Mouse (Mus musculus): ENCODE data around the gene Fto. TPM values are rescaled to one million over a fixed set of nuclear protein-coding genes. Genes with fewer than 3 reads are reported as not detected.
A peak's percentile ranks its signal among the peaks of the same experiment; 100 is the strongest.

The Fto gene
- total RNA-seq, 1 experiment from 2014 or later, result 62.9 TPM

DNA sequence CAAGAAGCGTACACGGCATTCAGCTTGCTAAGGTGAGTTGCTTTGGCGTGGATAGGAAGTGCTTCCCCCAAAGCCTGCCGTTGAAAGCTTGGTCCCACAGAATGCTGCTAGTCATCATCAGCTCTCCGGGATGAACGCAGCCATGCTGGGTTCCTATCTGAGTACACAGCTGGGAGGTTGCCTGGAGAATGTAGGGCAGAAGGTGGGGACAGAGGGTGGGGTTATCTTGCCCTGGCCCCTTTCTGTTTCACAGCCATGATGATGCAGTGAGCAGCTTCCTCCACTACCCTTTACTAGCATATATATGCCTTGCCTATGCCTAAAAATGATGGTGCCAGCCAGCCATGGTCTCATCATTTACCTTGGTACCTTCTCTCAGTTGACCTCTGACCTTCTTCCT, 147.6 kb downstream of the Fto start:
- no peak for ATAC-seq (replicated peaks in 1 of 2; ENCODE audit: insufficient read depth in 1 of 2, low FRiP score in 2 of 2, low TSS enrichment in 1 of 2, low read depth in 1 of 2, poor library complexity in 2 of 2, severe bottlenecking in 2 of 2)

DNA sequence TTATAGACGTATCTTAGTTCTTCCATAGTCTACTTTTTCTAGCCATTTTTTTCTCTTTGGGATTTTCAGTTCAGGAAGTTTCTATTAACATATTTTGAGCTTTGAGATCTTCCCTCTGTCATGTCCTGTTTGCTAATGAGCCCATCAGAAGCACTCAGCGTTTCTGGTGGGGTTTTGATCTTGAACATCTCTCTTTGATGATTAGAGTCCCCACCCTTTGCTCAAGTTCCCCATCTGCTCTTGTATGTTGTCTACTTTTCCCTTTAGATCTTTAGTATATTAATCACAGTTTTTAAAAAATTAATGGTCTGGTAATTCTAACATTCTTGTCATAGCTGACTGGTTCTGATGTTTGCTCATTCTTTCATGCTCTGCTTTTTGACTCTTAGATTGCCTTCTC, 150.4 kb downstream of the Fto start:
- ATAC-seq (replicated peaks in 1 of 2; ENCODE audit: insufficient read depth in 1 of 2, low FRiP score in 2 of 2, low TSS enrichment in 1 of 2, low read depth in 1 of 2, poor library complexity in 2 of 2, severe bottlenecking in 2 of 2), result no peak

DNA sequence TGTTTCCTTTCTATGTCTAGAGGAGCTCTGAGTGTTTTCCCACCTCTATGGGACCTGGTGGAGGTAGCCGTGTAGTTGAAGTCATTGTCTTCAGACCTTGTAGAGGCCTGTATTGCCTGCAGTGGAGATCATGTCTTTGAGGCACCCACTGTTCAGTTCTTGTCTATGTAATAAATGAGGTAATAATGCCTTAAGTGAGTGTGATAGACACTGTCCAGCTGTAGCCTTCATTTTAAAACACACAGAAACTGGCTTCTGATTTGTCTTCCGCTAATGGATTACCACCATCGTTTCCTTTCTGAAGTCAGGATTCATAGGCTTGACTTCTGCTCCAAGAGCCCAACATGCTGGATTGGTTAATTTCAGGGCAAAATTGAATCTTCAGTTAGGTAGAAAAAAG, 154.1 kb downstream of the Fto start:
- ATAC-seq (replicated peaks in 1 of 2; ENCODE audit: insufficient read depth in 1 of 2, low FRiP score in 2 of 2, low TSS enrichment in 1 of 2, low read depth in 1 of 2, poor library complexity in 2 of 2, severe bottlenecking in 2 of 2), result no peak

DNA sequence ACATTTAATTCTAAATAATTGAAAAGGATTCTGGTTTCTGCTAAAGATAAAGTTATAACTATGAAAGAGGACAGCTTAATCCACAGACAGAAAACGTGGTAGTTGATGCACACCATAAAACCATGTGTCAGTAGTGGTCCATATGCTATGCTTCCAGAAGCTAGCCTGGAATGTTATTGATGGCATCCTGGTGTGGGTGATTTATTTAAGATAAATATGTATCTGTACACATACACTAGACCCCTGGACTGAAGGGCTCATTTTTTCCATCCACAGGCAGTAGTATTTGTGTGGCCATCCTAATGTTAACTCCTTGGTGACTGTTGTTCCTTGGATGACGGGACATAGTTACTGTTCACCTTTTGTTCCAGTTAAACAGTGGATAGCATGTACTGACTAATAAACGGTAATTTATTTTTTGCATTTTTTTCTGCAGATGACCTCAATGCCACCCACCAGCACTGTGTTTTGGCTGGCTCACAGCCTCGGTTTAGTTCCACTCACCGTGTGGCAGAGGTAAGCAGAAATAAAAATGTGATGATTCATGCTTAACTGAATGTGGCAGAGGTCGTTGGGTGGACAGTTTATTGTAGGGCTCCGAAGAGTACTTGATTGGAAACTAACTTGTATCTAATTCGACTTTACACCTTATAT, 154.7 kb downstream of the Fto start:
- ATAC-seq (replicated peaks in 1 of 2; ENCODE audit: insufficient read depth in 1 of 2, low FRiP score in 2 of 2, low TSS enrichment in 1 of 2, low read depth in 1 of 2, poor library complexity in 2 of 2, severe bottlenecking in 2 of 2), result no peak

DNA sequence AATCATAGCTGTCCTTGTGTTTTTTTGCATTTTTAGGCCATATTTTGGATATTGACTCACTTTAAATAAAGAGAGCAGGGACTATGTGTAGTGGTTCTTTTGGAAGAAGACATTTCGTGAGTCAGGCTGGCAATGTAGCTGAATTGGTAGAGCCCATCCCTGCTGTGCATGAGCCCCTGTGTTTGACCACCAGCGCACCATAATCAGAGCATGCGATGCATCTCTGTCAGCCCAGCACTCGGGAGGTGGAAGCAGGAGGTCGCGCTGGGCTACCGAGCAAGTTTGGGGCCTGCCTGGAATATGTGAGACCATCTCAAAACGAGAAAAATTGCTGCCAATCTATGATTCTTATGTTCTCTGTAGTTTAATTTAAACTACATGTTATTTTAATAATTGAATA, 156.1 kb downstream of the Fto start:
- ATAC-seq (replicated peaks in 1 of 2; ENCODE audit: insufficient read depth in 1 of 2, low FRiP score in 2 of 2, low TSS enrichment in 1 of 2, low read depth in 1 of 2, poor library complexity in 2 of 2, severe bottlenecking in 2 of 2), result no peak

DNA sequence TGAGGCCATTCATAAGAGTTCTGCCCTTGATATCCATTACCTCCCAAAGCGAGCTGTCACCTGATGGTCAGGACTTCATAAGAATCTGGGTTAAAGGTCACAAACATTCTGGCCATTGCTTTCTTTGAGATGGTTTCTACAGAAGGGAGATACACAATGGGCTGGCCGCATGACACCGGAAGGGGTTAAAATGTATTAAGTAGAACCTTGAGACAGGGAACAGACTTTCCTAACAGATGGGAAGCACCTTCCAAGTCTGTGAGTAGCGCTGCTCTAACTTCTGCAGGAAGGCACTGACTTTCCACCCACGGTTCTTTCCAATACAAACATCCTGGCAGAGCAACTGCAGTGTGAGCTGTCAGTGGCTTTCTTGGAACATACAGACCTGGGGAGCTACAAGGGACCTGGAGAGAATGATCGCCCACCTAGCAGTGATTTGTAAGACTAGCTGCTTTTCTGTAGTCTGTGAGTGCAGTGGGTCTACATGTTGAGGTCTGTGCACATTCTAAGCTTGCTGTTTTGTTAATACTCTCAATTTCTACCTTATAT, 161.5 kb downstream of the Fto start:
- ATAC-seq (replicated peaks in 1 of 2; ENCODE audit: insufficient read depth in 1 of 2, low FRiP score in 2 of 2, low TSS enrichment in 1 of 2, low read depth in 1 of 2, poor library complexity in 2 of 2, severe bottlenecking in 2 of 2), result no peak

DNA sequence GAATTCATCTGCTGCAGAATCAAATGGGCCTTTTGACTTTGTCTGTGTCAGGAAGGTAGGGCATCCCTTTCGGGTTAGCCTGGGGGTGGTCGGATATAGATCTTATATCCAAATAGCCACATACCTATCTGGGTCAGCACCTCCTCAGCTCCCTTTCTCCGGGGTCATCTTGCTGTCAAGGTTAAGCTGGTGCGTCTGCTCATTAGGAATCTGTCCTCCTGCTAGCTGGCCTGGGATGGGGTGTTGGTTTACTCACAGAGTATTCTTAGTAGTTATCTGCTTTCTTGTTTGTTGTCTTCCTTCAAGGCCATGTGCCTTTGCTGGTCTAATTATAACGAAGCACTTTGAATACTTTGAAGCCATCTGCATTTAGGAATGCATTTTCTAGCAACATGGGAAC, 163.7 kb downstream of the Fto start:
- no peak for ATAC-seq (replicated peaks in 1 of 2; ENCODE audit: insufficient read depth in 1 of 2, low FRiP score in 2 of 2, low TSS enrichment in 1 of 2, low read depth in 1 of 2, poor library complexity in 2 of 2, severe bottlenecking in 2 of 2)

DNA sequence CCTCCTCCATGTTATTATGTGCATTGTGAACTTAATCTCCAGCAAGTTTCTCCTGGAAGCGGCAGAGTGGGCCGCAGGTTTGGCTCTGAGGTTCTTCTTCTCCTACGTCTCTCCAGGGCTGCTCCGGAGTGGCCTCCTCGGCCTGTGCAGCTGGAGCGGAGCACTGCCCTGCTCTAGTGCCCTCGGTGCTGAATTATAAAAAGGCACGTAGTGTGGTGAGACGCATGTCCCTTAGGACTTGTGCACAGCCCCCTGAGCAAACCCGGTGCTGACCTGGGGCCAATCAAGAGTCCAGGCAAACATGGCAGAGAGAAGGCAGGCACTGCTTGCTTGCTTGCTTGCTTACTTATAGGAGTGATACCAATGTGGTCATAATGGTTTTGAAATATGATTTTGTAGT, 164.1 kb downstream of the Fto start:
- no peak for ATAC-seq (replicated peaks in 1 of 2; ENCODE audit: insufficient read depth in 1 of 2, low FRiP score in 2 of 2, low TSS enrichment in 1 of 2, low read depth in 1 of 2, poor library complexity in 2 of 2, severe bottlenecking in 2 of 2)

DNA sequence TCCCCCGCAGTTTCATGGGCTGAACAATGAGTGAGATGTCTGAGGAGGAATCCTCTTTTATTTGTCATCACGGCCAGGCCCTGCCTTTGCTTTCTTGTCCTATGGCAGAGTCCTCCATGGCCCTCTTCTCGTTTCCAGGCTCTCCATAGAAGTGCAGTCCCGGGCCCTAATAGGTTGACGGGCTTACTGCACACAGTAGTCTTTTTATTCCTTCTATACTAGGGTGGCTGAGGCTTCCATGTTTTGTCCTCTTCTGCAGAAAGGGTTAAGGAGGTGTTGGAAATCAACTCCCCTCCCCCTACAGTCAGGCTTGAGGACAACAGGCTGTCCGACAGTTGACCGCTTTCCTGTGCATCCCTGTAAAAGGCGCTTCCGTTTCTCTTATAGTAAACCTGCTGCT, 169.2 kb downstream of the Fto start:
- no peak for ATAC-seq (replicated peaks in 1 of 2; ENCODE audit: insufficient read depth in 1 of 2, low FRiP score in 2 of 2, low TSS enrichment in 1 of 2, low read depth in 1 of 2, poor library complexity in 2 of 2, severe bottlenecking in 2 of 2)

DNA sequence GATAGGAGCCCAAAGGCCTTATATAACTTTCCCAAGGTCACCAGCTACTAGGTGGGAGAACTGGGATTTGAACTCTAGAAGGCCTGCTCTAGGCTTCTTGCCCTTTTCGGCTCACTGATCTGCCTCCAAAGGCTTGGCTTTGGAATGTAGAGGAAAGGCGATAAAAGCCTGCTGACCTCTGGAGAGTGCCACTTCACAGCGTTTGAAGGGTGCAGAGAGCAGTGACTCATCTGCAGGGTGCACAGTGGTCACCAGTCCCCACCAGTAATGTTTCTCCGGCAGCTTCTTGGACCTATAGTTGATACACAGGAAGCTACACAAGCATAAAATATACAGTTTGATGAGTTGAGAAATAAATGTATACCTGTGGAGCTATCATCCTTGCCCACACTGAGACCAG, 173.1 kb downstream of the Fto start:
- no peak for ATAC-seq (replicated peaks in 1 of 2; ENCODE audit: insufficient read depth in 1 of 2, low FRiP score in 2 of 2, low TSS enrichment in 1 of 2, low read depth in 1 of 2, poor library complexity in 2 of 2, severe bottlenecking in 2 of 2)

DNA sequence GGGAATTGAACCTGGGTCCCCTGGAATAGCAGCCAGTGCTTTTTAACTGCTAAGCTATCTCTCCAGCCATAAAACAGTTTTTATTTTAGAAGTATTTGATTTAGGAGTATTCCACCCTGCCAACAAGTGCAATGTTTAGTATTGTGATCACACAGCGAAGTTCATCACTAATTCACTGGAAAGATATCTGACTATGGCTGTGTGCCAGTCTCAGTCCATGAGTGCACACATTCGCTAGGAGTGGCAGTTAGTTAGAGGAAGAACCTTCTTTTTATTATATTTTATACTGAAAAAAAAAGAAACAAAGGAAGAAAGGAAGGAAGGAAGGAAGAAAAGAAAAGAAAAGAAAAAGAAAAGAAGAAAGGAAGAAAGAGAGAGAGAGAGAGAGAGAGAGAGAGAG, 174.1 kb downstream of the Fto start:
- ATAC-seq (replicated peaks in 1 of 2; ENCODE audit: insufficient read depth in 1 of 2, low FRiP score in 2 of 2, low TSS enrichment in 1 of 2, low read depth in 1 of 2, poor library complexity in 2 of 2, severe bottlenecking in 2 of 2), result no peak

DNA sequence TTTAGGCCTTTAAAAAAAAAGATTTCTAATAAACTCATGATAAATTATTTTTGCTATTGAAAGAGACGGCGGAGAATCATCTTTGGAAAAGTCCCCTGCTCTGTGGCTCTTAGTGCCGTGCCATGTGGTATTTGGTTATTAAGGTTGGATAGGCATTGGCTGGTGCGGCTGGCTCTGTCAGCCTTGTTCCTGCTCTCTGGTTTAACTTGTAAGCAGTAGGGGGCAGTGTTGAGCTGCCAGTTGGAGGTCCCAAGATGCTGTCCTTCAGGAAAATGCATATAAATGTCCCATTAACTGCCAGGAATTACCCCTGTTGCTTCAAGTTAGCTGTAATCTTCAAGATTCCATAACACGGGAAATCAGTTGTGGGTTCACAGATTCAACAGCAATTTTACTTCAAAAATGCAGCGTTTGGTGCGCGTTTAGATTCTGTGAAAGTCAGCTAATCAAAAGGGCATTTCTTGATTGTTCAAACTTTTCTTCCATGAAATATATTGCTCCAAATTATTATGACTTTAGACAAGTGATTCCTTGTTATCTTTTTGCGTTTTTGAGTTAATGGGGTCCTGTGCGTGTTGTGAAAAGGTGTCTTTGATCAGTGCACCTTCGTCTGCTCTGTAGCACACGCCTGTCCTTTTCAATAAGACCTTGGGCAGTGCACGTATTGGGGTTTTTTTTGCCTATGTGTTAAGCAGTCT, 174.9 kb downstream of the Fto start:
- peak; percentile 37 to 51; a peak in 2 of 4 replicates for ATAC-seq (replicated peaks in 1 of 2; ENCODE audit: insufficient read depth in 1 of 2, low FRiP score in 2 of 2, low TSS enrichment in 1 of 2, low read depth in 1 of 2, poor library complexity in 2 of 2, severe bottlenecking in 2 of 2)

DNA sequence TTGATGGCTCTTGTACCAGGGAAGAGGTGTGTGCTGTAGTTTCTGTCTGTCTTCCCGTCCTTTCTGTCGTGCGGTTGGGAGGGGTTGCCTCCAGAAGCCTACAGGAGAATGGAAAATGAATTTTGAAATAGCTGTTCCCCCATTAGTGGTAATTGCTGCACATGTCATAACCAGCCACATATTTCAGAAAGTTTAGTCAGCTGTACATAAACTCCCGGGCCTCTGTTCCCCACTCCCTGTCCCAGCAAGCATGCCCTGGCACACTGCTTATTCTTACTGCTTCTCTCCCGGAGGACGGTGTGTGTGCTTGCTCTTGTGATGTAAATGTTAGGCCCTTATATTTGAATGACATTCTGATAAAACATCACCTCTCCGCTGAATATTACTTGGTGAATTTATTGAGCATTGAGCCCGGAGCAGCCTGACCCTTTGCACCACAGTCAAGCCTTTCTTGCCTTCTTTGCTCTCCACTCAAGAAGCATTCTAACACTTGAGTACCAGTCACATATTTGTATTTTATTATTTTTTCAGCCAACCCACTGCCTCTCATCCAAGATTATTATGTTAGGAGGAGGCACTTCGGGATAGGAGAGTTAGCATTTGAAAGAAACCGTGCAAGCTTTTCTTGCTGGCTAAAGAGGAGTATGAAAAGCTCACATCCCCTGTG, 175.6 kb downstream of the Fto start:
- no peak for ATAC-seq (replicated peaks in 1 of 2; ENCODE audit: insufficient read depth in 1 of 2, low FRiP score in 2 of 2, low TSS enrichment in 1 of 2, low read depth in 1 of 2, poor library complexity in 2 of 2, severe bottlenecking in 2 of 2)

DNA sequence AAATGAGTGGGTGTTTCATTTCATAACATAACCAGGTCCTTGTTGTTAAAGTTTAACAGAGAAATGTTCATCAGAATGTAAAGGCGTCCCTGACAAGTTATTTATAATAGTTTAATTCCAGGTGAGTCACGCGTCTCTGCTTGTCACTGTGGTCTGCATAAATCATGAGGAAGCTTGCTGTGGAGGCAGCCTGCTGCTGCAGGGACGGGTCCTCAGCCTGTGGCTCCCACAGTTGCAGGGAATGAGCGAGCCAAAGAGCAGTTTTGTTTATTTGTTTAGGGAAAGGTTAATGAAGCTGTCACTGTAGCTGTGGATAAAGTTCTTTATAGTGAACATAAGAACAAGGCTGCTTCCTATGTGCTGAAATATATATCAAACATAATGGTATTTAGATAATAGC, 176.7 kb downstream of the Fto start:
- no peak for ATAC-seq (replicated peaks in 1 of 2; ENCODE audit: insufficient read depth in 1 of 2, low FRiP score in 2 of 2, low TSS enrichment in 1 of 2, low read depth in 1 of 2, poor library complexity in 2 of 2, severe bottlenecking in 2 of 2)

DNA sequence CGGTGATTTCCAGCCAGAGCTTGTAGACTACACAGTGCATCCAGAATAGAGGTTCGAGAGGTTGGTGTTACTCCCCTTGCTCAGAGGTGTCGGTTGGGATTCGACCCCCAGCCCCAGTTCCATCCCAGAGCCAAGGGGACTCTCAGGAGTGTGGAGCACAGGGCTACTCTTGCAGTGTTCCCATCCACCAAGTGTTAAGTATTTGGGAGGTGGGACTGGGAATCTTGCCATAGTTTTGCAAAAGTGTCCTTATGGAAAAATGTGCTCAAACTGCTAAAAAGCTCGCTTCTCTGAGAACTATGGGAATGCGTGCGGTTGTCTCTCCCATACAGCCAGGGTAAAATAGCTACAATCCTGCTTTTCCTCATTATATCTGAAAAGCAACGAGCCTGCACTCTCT, 180.0 kb downstream of the Fto start:
- no peak for ATAC-seq (replicated peaks in 1 of 2; ENCODE audit: insufficient read depth in 1 of 2, low FRiP score in 2 of 2, low TSS enrichment in 1 of 2, low read depth in 1 of 2, poor library complexity in 2 of 2, severe bottlenecking in 2 of 2)

DNA sequence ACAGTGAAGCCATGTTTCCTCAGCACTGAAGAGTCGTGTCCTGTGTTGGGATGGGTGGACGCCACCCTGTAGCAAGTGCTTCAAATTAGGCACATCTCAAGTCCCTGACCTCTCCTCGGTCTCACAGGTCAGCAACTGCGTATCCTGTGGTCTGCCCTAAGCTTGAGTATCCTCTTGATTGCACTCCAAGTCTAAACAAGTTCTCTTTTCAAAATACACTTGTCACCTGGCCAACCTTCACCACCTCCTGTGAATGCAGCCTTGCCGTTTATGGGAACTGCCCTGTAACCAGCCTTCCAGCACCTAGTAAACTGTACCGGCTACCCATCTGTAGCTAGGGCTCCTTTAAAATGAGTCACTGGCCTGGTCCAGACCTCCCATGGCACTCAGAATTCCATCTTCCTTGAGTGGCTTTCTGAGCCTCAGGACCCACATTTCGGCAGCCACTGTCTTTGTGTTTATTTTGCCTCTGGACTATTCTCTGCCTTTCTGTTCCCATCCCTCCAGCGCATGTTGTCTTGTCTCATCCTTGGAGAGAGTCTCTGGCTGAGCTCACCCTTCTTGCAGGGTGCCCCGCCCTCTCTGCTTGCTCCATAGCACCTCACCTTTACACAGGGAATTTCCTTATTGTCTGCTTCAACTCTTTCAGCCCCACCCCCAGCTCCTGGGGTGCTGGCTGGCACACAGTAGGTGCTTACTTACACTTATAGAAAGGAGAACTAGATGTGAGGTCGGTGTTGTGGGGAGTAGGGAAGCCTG, 181.4 kb downstream of the Fto start:
- ATAC-seq (replicated peaks in 1 of 2; ENCODE audit: insufficient read depth in 1 of 2, low FRiP score in 2 of 2, low TSS enrichment in 1 of 2, low read depth in 1 of 2, poor library complexity in 2 of 2, severe bottlenecking in 2 of 2), result no peak

DNA sequence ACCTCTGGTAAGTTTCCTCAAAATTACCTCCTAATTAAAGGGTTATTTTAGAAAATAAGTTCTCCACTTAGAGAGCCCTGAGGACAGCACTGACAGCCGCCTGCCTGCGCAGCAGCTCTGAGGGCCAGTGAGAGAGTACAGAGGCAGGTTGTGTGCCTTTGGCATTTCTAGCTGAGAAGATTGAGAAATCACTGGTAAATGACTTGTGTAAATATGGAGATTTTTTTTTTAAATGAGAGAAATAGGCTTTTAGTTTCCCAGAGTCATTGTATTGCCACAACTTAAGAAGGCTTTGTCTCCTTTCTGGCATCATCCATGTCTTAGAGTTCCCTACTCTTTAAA, 181.9 kb downstream of the Fto start:
- no peak for ATAC-seq (replicated peaks in 1 of 2; ENCODE audit: insufficient read depth in 1 of 2, low FRiP score in 2 of 2, low TSS enrichment in 1 of 2, low read depth in 1 of 2, poor library complexity in 2 of 2, severe bottlenecking in 2 of 2)

DNA sequence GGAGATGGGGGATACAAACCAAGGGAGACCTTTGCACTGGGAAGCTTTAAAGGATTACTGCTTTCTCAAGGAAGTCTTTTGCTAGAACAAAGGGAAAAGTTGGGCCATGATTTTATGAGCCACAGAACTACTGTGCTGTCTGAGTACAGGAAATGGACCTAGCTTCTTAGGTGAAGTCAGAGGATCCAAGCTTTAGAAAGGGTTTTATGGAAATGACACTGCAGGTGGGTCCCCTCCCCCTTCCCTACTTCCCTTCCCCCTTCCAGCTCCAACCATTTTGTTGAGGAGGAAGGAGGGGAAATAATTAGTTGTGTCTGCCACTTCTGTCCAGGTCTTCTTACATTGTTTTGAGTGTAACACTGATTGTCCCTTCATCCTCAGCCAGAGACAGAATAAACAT, 182.7 kb downstream of the Fto start:
- ATAC-seq (replicated peaks in 1 of 2; ENCODE audit: insufficient read depth in 1 of 2, low FRiP score in 2 of 2, low TSS enrichment in 1 of 2, low read depth in 1 of 2, poor library complexity in 2 of 2, severe bottlenecking in 2 of 2), result no peak

Data from hematopoietic stem cell, adult 5-6 weeks (primary cell).